Mouse (Mus musculus) embryonic fibroblast, embryonic 13.5 days (primary cell): ENCODE results near the gene Pde4d. TPM values are rescaled to one million over a fixed set of nuclear protein-coding genes. Genes with fewer than 3 reads are reported as not detected.
A peak's percentile ranks its signal among the peaks of the same experiment; 100 is the strongest.

Source experiments
- H3K27ac ChIP-seq: 2 replicates; pipeline ENCODE4 v1.5.1; 2012; ENCODE audit warnings: low read length, control low read depth, inconsistent platforms; ENCODE audit not compliant: insufficient read depth
- H3K4me1 ChIP-seq: 2 replicates; pipeline ENCODE4 v1.6.1; 2011; ENCODE audit warnings: low read length; ENCODE audit not compliant: control insufficient read depth, insufficient read depth
- H3K4me3 ChIP-seq: 2 replicates; pipeline ENCODE4 v1.5.1; 2011; ENCODE audit warnings: mild to moderate bottlenecking, control low read depth, low read length; ENCODE audit not compliant: insufficient read depth
- CTCF ChIP-seq: IDR thresholded peaks from 2 replicates; pipeline ENCODE4 v1.5.1; 2011; ENCODE audit warnings: mild to moderate bottlenecking, control low read depth, low read length, moderate library complexity, borderline replicate concordance; ENCODE audit not compliant: insufficient read depth
- POLR2A ChIP-seq: IDR thresholded peaks from 2 replicates; pipeline ENCODE4 v1.6.1; 2011; ENCODE audit warnings: low read depth, mild to moderate bottlenecking, control low read depth, low read length, moderate library complexity
- polyA plus RNA-seq: library from polyadenylated mRNA; stranded (reverse); fragments of >200 nt; gene quantifications from 2 replicates; pipeline ENCODE4 v1.2.4, GENCODE M21; 2011; ENCODE audit warnings: low read depth; ENCODE audit not compliant: missing spikeins, insufficient read length

Gene Pde4d
- polyA plus RNA-seq, 1 experiment = 26.9 TPM

- TF ChIP-seq CTCF (no peak), POLR2A (no peak)
- no peaks in the 10 kb centered on the region for H3K4me1 ChIP-seq
- no peak overlapping the region for H3K27ac ChIP-seq
- H3K4me3 ChIP-seq = no peak overlapping the region
Observed at GRCm38 (mm10) chr13:109425548-109425947, 975.8 kb downstream of the Pde4d start.

GRCm38 (mm10) chr13:109426058-109426457 lies 976.3 kb downstream of the Pde4d start:
- Histone ChIP-seq H3K4me1 (no peaks in the 10 kb centered on the region), H3K4me3 (no peak overlapping the region), H3K27ac (no peak overlapping the region)
- TF ChIP-seq POLR2A (no peak), CTCF (no peak)

GRCm38 (mm10) chr13:109427541-109427940 lies 977.8 kb downstream of the Pde4d start:
- no peak overlapping the region for H3K27ac ChIP-seq
- TF ChIP-seq CTCF = no peak
- no peak for TF ChIP-seq POLR2A
- H3K4me1 ChIP-seq = no peaks in the 10 kb centered on the region
- H3K4me3 ChIP-seq = no peak overlapping the region

GRCm38 (mm10) chr13:109429544-109429943 lies 979.8 kb downstream of the Pde4d start:
- no peak overlapping the region for H3K4me3 ChIP-seq
- TF ChIP-seq CTCF (no peak), POLR2A (no peak)
- no peak overlapping the region for H3K27ac ChIP-seq
- no peaks in the 10 kb centered on the region for H3K4me1 ChIP-seq

GRCm38 (mm10) chr13:109437231-109437776 lies 987.6 kb downstream of the Pde4d start:
- TF ChIP-seq CTCF (no peak), POLR2A (no peak)
- Histone ChIP-seq H3K4me1 (no peaks in the 10 kb centered on the region), H3K27ac (no peak overlapping the region), H3K4me3 (no peak overlapping the region)

GRCm38 (mm10) chr13:109439436-109440161 lies 989.9 kb downstream of the Pde4d start:
- no peak overlapping the region for H3K4me3 ChIP-seq
- no peaks in the 10 kb centered on the region for H3K4me1 ChIP-seq
- no peak for TF ChIP-seq CTCF
- no peak for TF ChIP-seq POLR2A
- no peak overlapping the region for H3K27ac ChIP-seq

GRCm38 (mm10) chr13:109440331-109440730 lies 990.6 kb downstream of the Pde4d start:
- Histone ChIP-seq H3K4me3 (peak overlapping the region; percentile 39), H3K27ac (peak overlapping the region; percentile 68), H3K4me1 (no peaks in the 10 kb centered on the region)
- peak; percentile 27; the same call in 1 of the 2 replicates for TF ChIP-seq POLR2A
- no peak for TF ChIP-seq CTCF

GRCm38 (mm10) chr13:109440881-109441280 lies 991.1 kb downstream of the Pde4d start:
- TF ChIP-seq CTCF (no peak), POLR2A (peak; percentile 65)
- peak overlapping the region; percentile 39 for H3K4me3 ChIP-seq

GRCm38 (mm10) chr13:109441401-109441973 lies 991.7 kb downstream of the Pde4d start:
- TF ChIP-seq CTCF = no peak
- no peak for TF ChIP-seq POLR2A
- H3K4me1 ChIP-seq = no peaks in the 10 kb centered on the region
- H3K4me3 ChIP-seq = peak overlapping the region; percentile 39
- H3K27ac ChIP-seq = peak overlapping the region; percentile 55; the same call in 1 of the 2 replicates

More at GRCm38 (mm10) chr13:109440881-109441280, 991.1 kb downstream of the Pde4d start:
- Histone ChIP-seq H3K4me1 (no peaks in the 10 kb centered on the region), H3K27ac (peak overlapping the region; percentile 55; the same call in 1 of the 2 replicates)

- Histone ChIP-seq H3K4me3 (no peak overlapping the region), H3K27ac (no peak overlapping the region), H3K4me1 (no peaks in the 10 kb centered on the region)
- TF ChIP-seq CTCF (no peak), POLR2A (no peak)
Observed at GRCm38 (mm10) chr13:109446138-109446537, 996.4 kb downstream of the Pde4d start.
